Mouse (Mus musculus) embryonic facial prominence, embryonic 14.5 days (tissue): ENCODE data around the gene Mapkapk2. TPM values are rescaled to one million over a fixed set of nuclear protein-coding genes. Genes with fewer than 3 reads are reported as not detected.

Source experiments
- ATAC-seq: fragments of 200-750 bp; cut with Nextera tagmentation; 2 replicates; pipeline ENCODE4 v1.8.0; 2017; ENCODE audit warnings: low read depth, moderate number of reproducible peaks, moderate TSS enrichment
- DNase-seq: peaks from one replicate; pipeline ENCODE4 v3.0.0-alpha.2; 2015; ENCODE audit warnings: low spot score
- H3K27ac ChIP-seq: fragments of 300-500 bp; sonication (generic); replicated peaks from 2 replicates; pipeline ENCODE4 v1.5.1; 2014; ENCODE audit warnings: low read depth, mild to moderate bottlenecking, low read length, moderate library complexity
- H3K27me3 ChIP-seq: fragments of 300-500 bp; sonication (generic); replicated peaks from 2 replicates; pipeline ENCODE4 v1.6.1; 2014; ENCODE audit warnings: low read length; ENCODE audit not compliant: control insufficient read depth, insufficient read depth
- H3K36me3 ChIP-seq: fragments of 300-500 bp; sonication (generic); 2 replicates; pipeline ENCODE4 v1.6.1; 2014; ENCODE audit warnings: low read length, mixed read lengths; ENCODE audit not compliant: control insufficient read depth, insufficient read depth
- H3K4me1 ChIP-seq: fragments of 300-500 bp; sonication (generic); 2 replicates; pipeline ENCODE4 v1.6.1; 2014; ENCODE audit warnings: antibody characterized with exemption, low read length; ENCODE audit not compliant: control insufficient read depth, insufficient read depth
- H3K4me2 ChIP-seq: fragments of 300-500 bp; sonication (generic); 2 replicates; pipeline ENCODE4 v1.6.1; 2014; ENCODE audit warnings: low read depth, mild to moderate bottlenecking, low read length, moderate library complexity, mixed read lengths
- H3K4me3 ChIP-seq: fragments of 300-500 bp; sonication (generic); 2 replicates; pipeline ENCODE4 v1.5.1; 2014; ENCODE audit warnings: low read depth, mild to moderate bottlenecking, low read length
- H3K9ac ChIP-seq: fragments of 300-500 bp; sonication (generic); 2 replicates; pipeline ENCODE4 v1.6.1; 2014; ENCODE audit warnings: low read depth, mild to moderate bottlenecking, low read length, moderate library complexity, mixed read lengths
- H3K9me3 ChIP-seq: fragments of 300-500 bp; sonication (generic); 2 replicates; pipeline ENCODE4 v1.6.1; 2016; ENCODE audit warnings: low read length; ENCODE audit not compliant: control insufficient read depth
- WGBS: fragments of 180-500 bp; shearing (Covaris S2); extraction: QIAGEN DNeasy Blood & Tissue Kit; methylation state at CpG from one replicate; pipeline ENCODE4 v1.1.7; 2014; 5-methylcytosine and 5-hydroxymethylcytosine counted together
- polyA plus RNA-seq: library from polyadenylated mRNA; unstranded; fragments of >200 nt; fragmentation: Nextera tagmentation; extraction: Ambion mirVana; gene quantifications from 2 replicates; pipeline ENCODE4 v1.2.1, GENCODE M21; 2014

Gene Mapkapk2
- polyA plus RNA-seq, 1 experiment from 2014 or later = 47.8 TPM

GRCm38 (mm10) chr1:131096803-131097699, 575 bp downstream of the Mapkapk2 start:
- DNase-seq = peak; percentile 84
- WGBS = under 1% methylated on average over 56 of the region's 98 CpGs
- H3K27ac ChIP-seq = peak overlapping the region; percentile 92
- no peaks in the 10 kb centered on the region for H3K27me3 ChIP-seq
- H3K4me1 ChIP-seq = peaks cover 12% of the 10 kb centered on the region
- ATAC-seq = peak; percentile 71
- peak overlapping the region; percentile 87 for H3K4me2 ChIP-seq
- H3K36me3 ChIP-seq = no peaks in the 10 kb centered on the region
- H3K4me3 ChIP-seq = peak overlapping the region; percentile 86
- H3K9me3 ChIP-seq = no peaks in the 10 kb centered on the region
- H3K9ac ChIP-seq = peak overlapping the region; percentile 95

- no peaks in the 10 kb centered on the region for H3K27me3 ChIP-seq
- peaks cover 16% of the 10 kb centered on the region for H3K4me1 ChIP-seq
- 15% methylated on average over 9 of the region's 9 CpGs for WGBS
- peak overlapping the region; percentile 92 for H3K27ac ChIP-seq
- no peaks in the 10 kb centered on the region for H3K36me3 ChIP-seq
- H3K9me3 ChIP-seq = no peaks in the 10 kb centered on the region
- H3K4me3 ChIP-seq = peak overlapping the region; percentile 86
- no peak for DNase-seq
- H3K9ac ChIP-seq = peak overlapping the region; percentile 95
- no peak for ATAC-seq
- H3K4me2 ChIP-seq = peak overlapping the region; percentile 87
Measured at GRCm38 (mm10) chr1:131096132-131096695, 1.4 kb downstream of the Mapkapk2 start.

- Histone ChIP-seq H3K9me3 (no peaks in the 10 kb centered on the region), H3K4me2 (peak overlapping the region; percentile 87), H3K9ac (peak overlapping the region; percentile 95), H3K27ac (no peak overlapping the region), H3K27me3 (no peaks in the 10 kb centered on the region), H3K4me3 (peak overlapping the region; percentile 86), H3K4me1 (peaks cover 22% of the 10 kb centered on the region), H3K36me3 (no peaks in the 10 kb centered on the region)
- 27% methylated on average over 8 of the region's 8 CpGs for WGBS
- ATAC-seq (no peak), DNase-seq (peak; percentile 11)
Measured at GRCm38 (mm10) chr1:131095574-131095973, 2.1 kb downstream of the Mapkapk2 start.

GRCm38 (mm10) chr1:131093889-131094288, 3.7 kb downstream of the Mapkapk2 start:
- Histone ChIP-seq H3K36me3 (no peaks in the 10 kb centered on the region), H3K4me3 (no peak overlapping the region), H3K9ac (no peak overlapping the region), H3K4me2 (no peak overlapping the region), H3K9me3 (no peaks in the 10 kb centered on the region), H3K27me3 (no peaks in the 10 kb centered on the region), H3K4me1 (peaks cover 39% of the 10 kb centered on the region), H3K27ac (no peak overlapping the region)
- DNase-seq (no peak), ATAC-seq (no peak)
- 84% methylated on average over 8 of the region's 8 CpGs for WGBS

GRCm38 (mm10) chr1:131092846-131093245, 4.8 kb downstream of the Mapkapk2 start:
- Histone ChIP-seq H3K9ac (no peak overlapping the region), H3K9me3 (no peaks in the 10 kb centered on the region), H3K36me3 (no peaks in the 10 kb centered on the region), H3K4me2 (no peak overlapping the region), H3K4me3 (no peak overlapping the region), H3K4me1 (peaks cover 47% of the 10 kb centered on the region), H3K27ac (no peak overlapping the region), H3K27me3 (no peaks in the 10 kb centered on the region)
- no peak for DNase-seq
- 94% methylated on average over 3 of the region's 3 CpGs for WGBS
- ATAC-seq = no peak

GRCm38 (mm10) chr1:131092173-131092572, 5.5 kb downstream of the Mapkapk2 start:
- Histone ChIP-seq H3K9ac (no peak overlapping the region), H3K4me3 (no peak overlapping the region), H3K4me1 (peaks cover 50% of the 10 kb centered on the region), H3K36me3 (no peaks in the 10 kb centered on the region), H3K4me2 (no peak overlapping the region), H3K27ac (no peak overlapping the region), H3K27me3 (no peaks in the 10 kb centered on the region), H3K9me3 (no peaks in the 10 kb centered on the region)
- no peak for DNase-seq
- 86% methylated on average over 3 of the region's 3 CpGs for WGBS
- no peak for ATAC-seq

GRCm38 (mm10) chr1:131091481-131091880, 6.1 kb downstream of the Mapkapk2 start:
- no peak overlapping the region for H3K9ac ChIP-seq
- H3K4me3 ChIP-seq = no peak overlapping the region
- DNase-seq (no peak), ATAC-seq (no peak)
- H3K4me1 ChIP-seq = peaks cover 56% of the 10 kb centered on the region
- H3K36me3 ChIP-seq = no peaks in the 10 kb centered on the region
- no peaks in the 10 kb centered on the region for H3K9me3 ChIP-seq
- H3K4me2 ChIP-seq = no peak overlapping the region
- H3K27me3 ChIP-seq = no peaks in the 10 kb centered on the region
- WGBS = 86% methylated on average over 3 of the region's 3 CpGs
- no peak overlapping the region for H3K27ac ChIP-seq

- Histone ChIP-seq H3K4me2 (no peak overlapping the region), H3K36me3 (no peaks in the 10 kb centered on the region), H3K27ac (no peak overlapping the region), H3K27me3 (no peaks in the 10 kb centered on the region), H3K4me1 (peaks cover 62% of the 10 kb centered on the region), H3K9ac (no peak overlapping the region), H3K9me3 (no peaks in the 10 kb centered on the region), H3K4me3 (no peak overlapping the region)
- DNase-seq (no peak), ATAC-seq (no peak)
- WGBS = 61% methylated on average over 4 of the region's 4 CpGs
Measured at GRCm38 (mm10) chr1:131090877-131091276, 6.7 kb downstream of the Mapkapk2 start.
